Mouse (Mus musculus) neural tube, embryonic 11.5 days (tissue): ENCODE measurements around the gene Fads2. TPM values are rescaled to one million over a fixed set of nuclear protein-coding genes. Genes with fewer than 3 reads are reported as not detected.
A peak's percentile ranks its signal among the peaks of the same experiment; 100 is the strongest.
"Not testable (repeated sequence)": the region's sequence is repeated elsewhere in the genome, so short reads cannot be mapped to it uniquely, and the experiment has no call there.

Source experiments
- ATAC-seq: fragments of 200-750 bp; cut with Nextera tagmentation; 2 replicates; pipeline ENCODE4 v1.8.0; 2017; ENCODE audit warnings: moderate number of reproducible peaks, mild to moderate bottlenecking, moderate TSS enrichment, moderate library complexity; ENCODE audit not compliant: insufficient read depth, low FRiP score, low TSS enrichment
- DNase-seq: peaks from one replicate; pipeline ENCODE4 v3.0.0-alpha.2; 2015; ENCODE audit warnings: low spot score
- H3K27ac ChIP-seq: fragments of 300-500 bp; sonication (generic); 2 replicates; pipeline ENCODE4 v1.5.1; 2014; ENCODE audit warnings: low read depth, mild to moderate bottlenecking, low read length
- H3K27me3 ChIP-seq: fragments of 300-500 bp; sonication (generic); 2 replicates; pipeline ENCODE4 v1.6.1; 2014; ENCODE audit warnings: mild to moderate bottlenecking, low read length, mixed read lengths; ENCODE audit not compliant: control insufficient read depth, insufficient read depth
- H3K36me3 ChIP-seq: fragments of 300-500 bp; sonication (generic); 2 replicates; pipeline ENCODE4 v1.6.1; 2014; ENCODE audit warnings: mild to moderate bottlenecking, low read length, moderate library complexity, mixed read lengths; ENCODE audit not compliant: control insufficient read depth, insufficient read depth
- H3K4me1 ChIP-seq: fragments of 300-500 bp; sonication (generic); 2 replicates; pipeline ENCODE4 v1.6.1; 2014; ENCODE audit warnings: low read length, mixed read lengths; ENCODE audit not compliant: control insufficient read depth, insufficient read depth
- H3K4me2 ChIP-seq: fragments of 300-500 bp; sonication (generic); 2 replicates; pipeline ENCODE4 v1.6.1; 2014; ENCODE audit warnings: low read depth, mild to moderate bottlenecking, moderate library complexity
- H3K4me3 ChIP-seq: fragments of 300-500 bp; sonication (generic); 2 replicates; pipeline ENCODE4 v1.5.1; 2014; ENCODE audit warnings: low read depth, low read length
- H3K9ac ChIP-seq: fragments of 300-500 bp; sonication (generic); 2 replicates; pipeline ENCODE4 v1.6.1; 2014; ENCODE audit warnings: mild to moderate bottlenecking, low read length
- H3K9me3 ChIP-seq: fragments of 300-500 bp; sonication (generic); 2 replicates; pipeline ENCODE4 v1.6.1; 2016; ENCODE audit warnings: low read length; ENCODE audit not compliant: control insufficient read depth
- WGBS: fragments of 180-500 bp; shearing (Covaris S2); extraction: QIAGEN DNeasy Blood & Tissue Kit; methylation state at CpG from one replicate; pipeline ENCODE4 v1.1.7; 2014; 5-methylcytosine and 5-hydroxymethylcytosine counted together
- polyA plus RNA-seq: library from polyadenylated mRNA; unstranded; fragments of >200 nt; fragmentation: Nextera tagmentation; extraction: Ambion mirVana; gene quantifications from 2 replicates; pipeline ENCODE4 v1.2.1, GENCODE M21; 2014

The Fads2 gene
- 48.9 and 57.1 TPM in 2 replicates for polyA plus RNA-seq

GRCm38 (mm10) chr19:10101341-10102053 lies at the start of gene Fads2:
Fads2 (minus strand) TSS chr19:10101746.
- H3K27me3 ChIP-seq: no peaks in the 10 kb centered on the region
- H3K9me3 ChIP-seq: no peaks in the 10 kb centered on the region
- H3K36me3 ChIP-seq: no peaks in the 10 kb centered on the region; the same call in 1 of the 2 replicates
- whole genome bisulfite sequencing: 1% methylated on average over 48 of the region's 57 CpGs
- ATAC-seq (peak; percentile 96), DNase-seq (peak; percentile 97)
- peak within 1 kb of the TSS; percentile 89 for H3K4me2 ChIP-seq
- peak within 1 kb of the TSS; percentile 94 for H3K4me3 ChIP-seq
- H3K27ac ChIP-seq: peak within 1 kb of the TSS; percentile 97
- H3K9ac ChIP-seq: peak within 1 kb of the TSS; percentile 93
- peaks cover 19% of the 10 kb centered on the region for H3K4me1 ChIP-seq

- no peaks in the 10 kb centered on the region for H3K27me3 ChIP-seq
- ATAC-seq: no peak
- no peak overlapping the region for H3K9ac ChIP-seq
- H3K4me2 ChIP-seq: no peak overlapping the region
- H3K27ac ChIP-seq: no peak overlapping the region
- H3K4me1 ChIP-seq: no peaks in the 10 kb centered on the region
- no peaks in the 10 kb centered on the region for H3K9me3 ChIP-seq
- no peak overlapping the region for H3K4me3 ChIP-seq
- WGBS: 70% methylated on average over 3 of the region's 3 CpGs
- H3K36me3 ChIP-seq: no peaks in the 10 kb centered on the region
- no peak for DNase-seq
Observed at GRCm38 (mm10) chr19:10149189-10149588, 47.6 kb upstream of the Fads2 start.

- Histone ChIP-seq H3K27me3 (no peaks in the 10 kb centered on the region), H3K4me1 (no peaks in the 10 kb centered on the region), H3K4me2 (no peak overlapping the region), H3K4me3 (no peak overlapping the region), H3K9me3 (no peaks in the 10 kb centered on the region), H3K9ac (no peak overlapping the region), H3K27ac (no peak overlapping the region), H3K36me3 (no peaks in the 10 kb centered on the region)
- WGBS: 85% methylated on average over 6 of the region's 6 CpGs
- DNase-seq: no peak
- no peak for ATAC-seq
Observed at GRCm38 (mm10) chr19:10148555-10148954, 47.0 kb upstream of the Fads2 start.

DNA sequence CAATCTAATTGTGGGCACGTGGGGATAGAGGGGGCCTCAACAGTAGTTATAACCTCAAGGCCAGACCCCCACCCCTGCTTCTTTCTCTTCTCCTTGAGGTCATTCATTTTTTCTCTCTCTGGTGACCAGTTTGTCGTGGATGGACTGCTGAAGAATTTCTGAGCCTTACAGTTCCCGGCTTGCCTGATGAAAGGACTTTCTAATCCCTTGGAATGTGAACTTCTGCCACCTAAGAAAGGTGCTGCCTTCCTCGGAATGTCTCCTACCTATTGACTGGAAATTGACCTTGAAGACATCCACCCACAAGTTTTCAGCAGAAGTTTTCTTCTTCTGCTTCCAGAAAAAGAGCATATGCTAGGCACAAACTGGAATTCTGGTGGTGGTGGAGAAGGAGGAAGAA lies 42.9 kb upstream of the Fads2 start:
- H3K4me2 ChIP-seq: no peak overlapping the region
- no peaks in the 10 kb centered on the region for H3K36me3 ChIP-seq
- no peak for ATAC-seq
- no peaks in the 10 kb centered on the region for H3K27me3 ChIP-seq
- no peak overlapping the region for H3K27ac ChIP-seq
- no peak overlapping the region for H3K4me3 ChIP-seq
- no peak overlapping the region for H3K9ac ChIP-seq
- no peaks in the 10 kb centered on the region for H3K4me1 ChIP-seq
- WGBS: 64% methylated on average over 4 of the region's 4 CpGs
- H3K9me3 ChIP-seq: no peaks in the 10 kb centered on the region
- DNase-seq: no peak

GRCm38 (mm10) chr19:10143667-10144066 lies 42.1 kb upstream of the Fads2 start:
- H3K27me3 ChIP-seq: no peaks in the 10 kb centered on the region

GRCm38 (mm10) chr19:10139736-10140135 lies 38.2 kb upstream of the Fads2 start:
- DNase-seq (no peak), ATAC-seq (no peak)
- Histone ChIP-seq H3K4me2 (no peak overlapping the region), H3K9me3 (no peaks in the 10 kb centered on the region), H3K9ac (no peak overlapping the region), H3K4me3 (no peak overlapping the region), H3K27ac (no peak overlapping the region), H3K36me3 (no peaks in the 10 kb centered on the region), H3K27me3 (no peaks in the 10 kb centered on the region), H3K4me1 (no peaks in the 10 kb centered on the region)
- 88% methylated on average over 6 of the region's 6 CpGs for WGBS

More at GRCm38 (mm10) chr19:10143667-10144066, 42.1 kb upstream of the Fads2 start:
- Histone ChIP-seq H3K4me1 (no peaks in the 10 kb centered on the region), H3K9ac (no peak overlapping the region), H3K4me2 (no peak overlapping the region), H3K9me3 (no peaks in the 10 kb centered on the region), H3K27ac (no peak overlapping the region), H3K4me3 (no peak overlapping the region), H3K36me3 (no peaks in the 10 kb centered on the region)
- DNase-seq (peak; percentile 28), ATAC-seq (peak; percentile 60; the same call in 1 of the 2 replicates)
- WGBS: 37% methylated on average over 2 of the region's 2 CpGs

GRCm38 (mm10) chr19:10137423-10137822 lies 35.9 kb upstream of the Fads2 start:
- ATAC-seq (no peak), DNase-seq (no peak)
- Histone ChIP-seq H3K36me3 (no peaks in the 10 kb centered on the region), H3K4me1 (no peaks in the 10 kb centered on the region), H3K4me3 (no peak overlapping the region), H3K9ac (no peak overlapping the region), H3K27me3 (no peaks in the 10 kb centered on the region), H3K9me3 (no peaks in the 10 kb centered on the region), H3K27ac (no peak overlapping the region), H3K4me2 (no peak overlapping the region)
- 69% methylated on average over 5 of the region's 5 CpGs for WGBS

- ATAC-seq (no peak), DNase-seq (no peak)
- Histone ChIP-seq H3K27me3 (no peaks in the 10 kb centered on the region), H3K4me1 (no peaks in the 10 kb centered on the region), H3K9me3 (no peaks in the 10 kb centered on the region), H3K36me3 (no peaks in the 10 kb centered on the region), H3K9ac (no peak overlapping the region), H3K4me3 (no peak overlapping the region), H3K27ac (no peak overlapping the region), H3K4me2 (no peak overlapping the region)
- WGBS: 56% methylated on average over 2 of the region's 2 CpGs
Observed at GRCm38 (mm10) chr19:10134692-10135091, 33.1 kb upstream of the Fads2 start.

DNA sequence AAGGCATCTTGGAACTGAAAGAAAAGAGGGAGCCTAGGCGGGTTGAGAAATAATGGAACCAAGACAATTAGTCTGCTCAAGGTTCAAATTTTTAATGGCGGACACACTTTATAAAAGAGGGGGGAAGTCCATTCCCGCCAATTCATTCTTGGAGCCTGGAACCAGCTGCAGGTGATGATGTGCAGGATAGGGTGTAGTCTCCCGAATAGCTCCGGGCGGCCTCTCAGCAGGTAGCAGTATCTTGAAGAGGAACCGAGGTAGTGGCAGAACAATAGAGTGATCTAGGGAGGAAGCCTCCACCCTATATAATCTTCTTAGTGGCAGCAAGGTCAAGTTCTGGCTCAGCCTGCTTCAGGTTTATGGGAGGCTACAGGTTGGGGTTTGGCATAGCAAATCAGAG lies 28.0 kb upstream of the Fads2 start:
- H3K36me3 ChIP-seq, H3K4me3 ChIP-seq, DNase-seq, H3K4me2 ChIP-seq, H3K9ac ChIP-seq, ATAC-seq, H3K4me1 ChIP-seq, H3K27ac ChIP-seq, H3K27me3 ChIP-seq, H3K9me3 ChIP-seq: not testable (repeated sequence)
- WGBS: 79% methylated on average over 7 of the region's 7 CpGs
